Mouse (Mus musculus): ENCODE data around the gene Hps4. TPM values are rescaled to one million over a fixed set of nuclear protein-coding genes. Genes with fewer than 3 reads are reported as not detected.
"Not testable (repeated sequence)": the region's sequence is repeated elsewhere in the genome, so short reads cannot be mapped to it uniquely, and the experiment has no call there.

Hps4 gene
- polyA plus RNA-seq, 1 experiment from 2014 or later = 36.0 TPM

DNA sequence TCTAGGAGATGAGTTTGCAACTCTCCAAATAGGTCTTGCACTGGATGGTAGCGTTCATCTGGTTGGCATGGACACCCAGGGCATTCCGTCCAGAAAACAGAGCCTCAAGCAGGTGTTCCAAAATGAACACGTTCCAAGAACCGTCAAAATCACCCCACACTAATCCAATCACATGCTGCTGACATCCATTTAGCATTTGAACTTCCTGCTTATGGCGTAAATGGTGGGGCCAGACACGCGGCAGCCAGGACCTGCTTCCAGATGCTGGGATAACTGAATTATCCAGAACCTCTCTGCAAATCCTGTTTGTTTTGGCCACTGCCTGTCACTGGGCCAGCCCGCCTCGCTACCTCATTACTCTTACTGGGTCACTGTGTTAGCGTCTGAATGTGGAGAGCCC, 56.4 kb downstream of the Hps4 start:
- no peaks in the 10 kb centered on the region for H3K9me3 ChIP-seq (ENCODE audit: control insufficient read depth, low read length)
- 79% methylated on average over 10 of the region's 10 CpGs for WGBS
- no peak overlapping the region for H3K4me3 ChIP-seq (replicated peaks; ENCODE audit: low read length)
- no peak overlapping the region for H3K27ac ChIP-seq
- H3K9ac ChIP-seq = no peak overlapping the region
- H3K4me2 ChIP-seq (replicated peaks) = no peak overlapping the region
- H3K4me1 ChIP-seq (replicated peaks; ENCODE audit: control insufficient read depth, insufficient read depth, low read length) = 0 out of 2 replicates have a peak, but pooled peaks cover 4% of the 10 kb centered on the region
- no peaks in the 10 kb centered on the region for H3K27me3 ChIP-seq (ENCODE audit: control insufficient read depth, insufficient read depth, low read length)
- H3K36me3 ChIP-seq (replicated peaks; ENCODE audit: control insufficient read depth, insufficient read depth) = no peaks in the 10 kb centered on the region
- ATAC-seq (ENCODE audit: low FRiP score) (no peak), DNase-seq (ENCODE audit: low spot score) (no peak)

DNA sequence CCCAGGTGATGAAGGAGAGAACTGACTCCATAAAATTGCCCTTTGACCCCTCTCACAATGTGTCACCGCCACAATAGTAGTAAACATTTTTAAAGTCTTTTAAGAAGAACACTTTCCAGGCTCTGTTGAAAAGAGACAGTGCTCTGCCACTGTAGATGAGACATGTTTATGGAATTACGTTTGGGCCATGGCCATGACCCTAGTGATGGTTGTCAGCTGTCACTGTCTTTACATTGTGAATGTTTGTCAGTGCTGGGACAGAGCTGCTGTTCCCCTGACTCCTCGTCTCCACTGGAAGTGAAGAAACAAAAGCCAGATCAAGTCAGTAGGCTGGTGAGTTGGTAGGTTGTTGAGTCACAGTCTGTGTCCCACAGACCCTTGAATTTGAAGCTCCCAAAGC, 59.6 kb downstream of the Hps4 start:
- Histone ChIP-seq H3K27ac (no peak overlapping the region), H3K9ac (no peak overlapping the region), H3K9me3 (ENCODE audit: control insufficient read depth, low read length) (no peaks in the 10 kb centered on the region), H3K4me2 (replicated peaks) (no peak overlapping the region), H3K27me3 (ENCODE audit: control insufficient read depth, insufficient read depth, low read length) (no peaks in the 10 kb centered on the region), H3K4me3 (replicated peaks; ENCODE audit: low read length) (no peak overlapping the region), H3K36me3 (replicated peaks; ENCODE audit: control insufficient read depth, insufficient read depth) (no peaks in the 10 kb centered on the region), H3K4me1 (replicated peaks; ENCODE audit: control insufficient read depth, insufficient read depth, low read length) (no peaks in the 10 kb centered on the region)
- DNase-seq (ENCODE audit: low spot score) = no peak
- 60% methylated on average over 3 of the region's 3 CpGs for WGBS
- no peak for ATAC-seq (ENCODE audit: low FRiP score)

DNA sequence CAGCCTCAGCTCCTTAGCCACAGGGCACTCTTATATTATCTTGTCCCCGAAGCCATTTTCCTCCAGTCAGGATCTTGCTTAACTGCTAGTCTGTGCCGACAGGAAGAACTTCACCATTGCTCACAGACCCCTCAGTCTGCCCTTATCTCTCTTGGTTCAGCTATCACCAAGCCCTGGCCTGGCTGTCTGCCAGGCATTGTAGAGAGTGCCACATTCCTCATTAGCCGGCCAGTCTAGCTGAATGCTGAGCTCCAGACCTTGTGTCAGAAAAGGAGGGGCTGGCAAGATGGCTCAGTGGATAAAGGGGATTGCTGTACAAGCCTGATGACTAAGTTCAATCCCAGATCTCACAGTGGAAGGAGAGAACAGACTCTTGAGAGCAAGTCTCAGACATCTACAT, 63.1 kb downstream of the Hps4 start:
- no peak overlapping the region for H3K4me3 ChIP-seq (replicated peaks; ENCODE audit: low read length)
- H3K9me3 ChIP-seq (ENCODE audit: control insufficient read depth, low read length) = no peaks in the 10 kb centered on the region
- H3K4me2 ChIP-seq (replicated peaks) = no peak overlapping the region
- H3K36me3 ChIP-seq (replicated peaks; ENCODE audit: control insufficient read depth, insufficient read depth) = no peaks in the 10 kb centered on the region
- ATAC-seq (ENCODE audit: low FRiP score) (no peak), DNase-seq (ENCODE audit: low spot score) (no peak)
- no peak overlapping the region for H3K27ac ChIP-seq
- no peaks in the 10 kb centered on the region for H3K27me3 ChIP-seq (ENCODE audit: control insufficient read depth, insufficient read depth, low read length)
- WGBS = 65% methylated on average over 3 of the region's 3 CpGs
- no peak overlapping the region for H3K9ac ChIP-seq
- peaks cover 14% of the 10 kb centered on the region for H3K4me1 ChIP-seq (replicated peaks; ENCODE audit: control insufficient read depth, insufficient read depth, low read length)

DNA sequence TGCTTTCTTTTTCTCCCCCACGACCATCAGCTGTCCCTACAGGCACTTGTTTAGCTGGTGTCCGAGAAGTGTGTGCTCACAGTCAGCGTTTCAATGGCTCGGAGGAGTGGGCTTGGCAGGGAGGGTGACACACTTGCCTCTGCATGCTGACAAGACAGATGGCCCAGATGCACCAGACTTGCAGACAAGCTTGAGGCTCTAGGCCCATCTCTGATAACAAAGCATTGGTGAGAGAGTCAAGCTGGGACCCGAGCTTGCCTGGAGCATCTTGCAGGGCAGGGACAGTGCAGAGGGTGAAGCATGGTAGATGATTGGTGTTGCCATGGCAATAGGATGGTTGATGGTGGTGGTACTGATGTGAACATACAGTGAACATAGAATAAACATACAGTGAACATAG, 66.4 kb downstream of the Hps4 start:
- Histone ChIP-seq H3K36me3 (replicated peaks; ENCODE audit: control insufficient read depth, insufficient read depth) (no peaks in the 10 kb centered on the region), H3K4me2 (replicated peaks) (no peak overlapping the region), H3K27ac (peak overlapping the region; percentile 41; the same call in 1 of the 2 replicates), H3K4me1 (replicated peaks; ENCODE audit: control insufficient read depth, insufficient read depth, low read length) (peaks cover 29% of the 10 kb centered on the region), H3K9ac (no peak overlapping the region), H3K9me3 (ENCODE audit: control insufficient read depth, low read length) (no peaks in the 10 kb centered on the region), H3K4me3 (replicated peaks; ENCODE audit: low read length) (no peak overlapping the region), H3K27me3 (ENCODE audit: control insufficient read depth, insufficient read depth, low read length) (no peaks in the 10 kb centered on the region)
- 32% methylated on average over 5 of the region's 5 CpGs for WGBS
- DNase-seq (ENCODE audit: low spot score) = no peak
- ATAC-seq (ENCODE audit: low FRiP score) = no peak

DNA sequence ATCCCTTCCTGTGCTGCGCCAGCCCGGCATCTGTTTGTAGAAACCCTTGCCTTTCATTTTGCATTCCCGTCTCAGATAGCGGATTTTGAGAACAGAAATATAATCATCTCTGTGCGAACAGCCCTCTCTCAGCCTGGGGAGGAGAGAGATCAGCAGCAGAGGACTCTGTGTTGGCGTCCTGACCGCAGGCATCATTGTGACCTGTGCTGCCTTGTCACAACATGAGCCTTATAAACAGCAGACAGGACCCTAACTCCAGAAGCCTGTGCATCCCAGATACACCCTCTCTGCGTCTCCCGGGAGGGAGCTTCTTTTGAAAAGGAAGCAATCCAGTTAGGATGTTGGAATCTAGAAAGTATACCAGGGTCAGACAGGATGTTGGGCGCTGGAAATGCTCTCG, 68.2 kb downstream of the Hps4 start:
- WGBS = 27% methylated on average over 11 of the region's 11 CpGs
- no peaks in the 10 kb centered on the region for H3K9me3 ChIP-seq (ENCODE audit: control insufficient read depth, low read length)
- peaks cover 29% of the 10 kb centered on the region for H3K4me1 ChIP-seq (replicated peaks; ENCODE audit: control insufficient read depth, insufficient read depth, low read length)
- H3K9ac ChIP-seq = 0 out of 2 replicates have a peak overlapping the region, but pooled peaks have one; percentile 16
- DNase-seq (ENCODE audit: low spot score) (no peak), ATAC-seq (ENCODE audit: low FRiP score) (peak; percentile 39; the same call in 1 of the 2 replicates)
- H3K36me3 ChIP-seq (replicated peaks; ENCODE audit: control insufficient read depth, insufficient read depth) = no peaks in the 10 kb centered on the region
- H3K27ac ChIP-seq = peak overlapping the region; percentile 78
- no peak overlapping the region for H3K4me3 ChIP-seq (replicated peaks; ENCODE audit: low read length)
- no peaks in the 10 kb centered on the region for H3K27me3 ChIP-seq (ENCODE audit: control insufficient read depth, insufficient read depth, low read length)
- peak overlapping the region; percentile 40 for H3K4me2 ChIP-seq (replicated peaks)

DNA sequence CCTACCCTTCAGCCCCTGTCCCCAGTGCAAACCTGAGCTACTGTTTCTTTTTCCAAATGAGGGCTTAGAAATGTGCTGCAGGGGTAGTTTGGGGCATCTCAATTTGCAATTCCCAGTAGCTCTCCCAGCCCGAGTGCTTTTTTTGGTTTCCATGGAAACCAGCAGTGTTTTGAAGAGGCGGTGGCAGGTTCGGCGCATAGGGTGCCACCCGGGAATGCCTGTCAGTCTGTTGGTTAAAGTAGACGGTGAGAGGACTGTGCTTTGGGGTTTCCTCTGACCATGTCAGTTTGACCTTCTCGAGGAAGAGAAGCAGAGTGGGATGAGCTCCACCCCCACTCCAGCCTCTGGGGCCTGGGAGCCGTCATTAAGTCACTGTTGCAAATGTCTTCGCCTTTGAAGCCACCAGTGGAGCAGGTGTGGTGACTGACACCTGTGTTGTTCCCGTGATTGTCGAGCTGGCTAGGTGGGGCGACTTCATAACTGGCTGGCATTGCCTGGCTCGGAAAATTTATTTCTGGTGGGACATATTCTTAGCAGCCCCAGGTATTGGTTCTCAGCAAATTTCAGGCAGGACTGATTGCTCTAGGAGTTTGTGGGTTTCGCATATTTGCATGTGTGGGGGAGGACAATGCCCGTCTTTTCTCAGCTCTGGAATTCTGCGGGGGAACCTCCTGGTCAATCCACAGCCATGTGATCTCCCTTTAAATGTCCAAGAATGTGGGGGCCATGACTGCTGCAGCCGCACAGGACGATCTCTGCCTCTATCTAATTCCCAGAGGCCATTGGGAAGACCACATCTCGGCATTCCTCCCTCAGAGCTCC, 68.8 kb downstream of the Hps4 start:
- H3K4me1 ChIP-seq (replicated peaks; ENCODE audit: control insufficient read depth, insufficient read depth, low read length) = peaks cover 35% of the 10 kb centered on the region
- H3K9ac ChIP-seq = 0 out of 2 replicates have a peak overlapping the region, but pooled peaks have one; percentile 9
- ATAC-seq (ENCODE audit: low FRiP score) (peak; percentile 44; the same call in 1 of the 2 replicates), DNase-seq (ENCODE audit: low spot score) (peak; percentile 72)
- peak overlapping the region; percentile 78 for H3K27ac ChIP-seq
- no peak overlapping the region for H3K4me3 ChIP-seq (replicated peaks; ENCODE audit: low read length)
- H3K27me3 ChIP-seq (ENCODE audit: control insufficient read depth, insufficient read depth, low read length) = no peaks in the 10 kb centered on the region
- H3K36me3 ChIP-seq (replicated peaks; ENCODE audit: control insufficient read depth, insufficient read depth) = no peaks in the 10 kb centered on the region
- peak overlapping the region; percentile 40 for H3K4me2 ChIP-seq (replicated peaks)
- WGBS = 12% methylated on average over 19 of the region's 19 CpGs
- H3K9me3 ChIP-seq (ENCODE audit: control insufficient read depth, low read length) = no peaks in the 10 kb centered on the region

DNA sequence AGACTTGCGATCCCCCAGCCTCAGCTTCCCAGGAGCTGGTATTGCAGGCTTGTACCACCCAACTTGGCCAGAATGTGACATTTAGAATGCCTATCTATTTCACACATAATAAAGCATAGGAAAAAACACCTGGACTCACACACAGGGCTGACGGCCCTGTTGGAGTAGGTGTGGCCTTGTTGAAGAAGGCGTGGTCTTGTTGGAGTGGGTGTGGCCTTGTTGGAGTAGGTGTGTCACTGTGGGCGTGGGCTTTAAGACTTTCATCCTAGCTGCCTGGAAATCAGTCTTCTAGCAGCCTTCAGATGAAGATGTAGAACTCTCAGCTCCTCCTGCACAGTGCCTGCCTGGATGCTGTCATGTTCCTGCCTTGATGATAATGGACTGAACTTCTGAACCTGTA, 69.9 kb downstream of the Hps4 start:
- not testable (repeated sequence) for H3K9me3 ChIP-seq (ENCODE audit: control insufficient read depth, low read length); H3K4me2 ChIP-seq (replicated peaks); ATAC-seq (ENCODE audit: low FRiP score); H3K27ac ChIP-seq; H3K4me3 ChIP-seq (replicated peaks; ENCODE audit: low read length); DNase-seq (ENCODE audit: low spot score); H3K9ac ChIP-seq; H3K27me3 ChIP-seq (ENCODE audit: control insufficient read depth, insufficient read depth, low read length); H3K36me3 ChIP-seq (replicated peaks; ENCODE audit: control insufficient read depth, insufficient read depth)
- H3K4me1 ChIP-seq (replicated peaks; ENCODE audit: control insufficient read depth, insufficient read depth, low read length) = peaks cover 35% of the 10 kb centered on the region
- 81% methylated on average over 4 of the region's 4 CpGs for WGBS

DNA sequence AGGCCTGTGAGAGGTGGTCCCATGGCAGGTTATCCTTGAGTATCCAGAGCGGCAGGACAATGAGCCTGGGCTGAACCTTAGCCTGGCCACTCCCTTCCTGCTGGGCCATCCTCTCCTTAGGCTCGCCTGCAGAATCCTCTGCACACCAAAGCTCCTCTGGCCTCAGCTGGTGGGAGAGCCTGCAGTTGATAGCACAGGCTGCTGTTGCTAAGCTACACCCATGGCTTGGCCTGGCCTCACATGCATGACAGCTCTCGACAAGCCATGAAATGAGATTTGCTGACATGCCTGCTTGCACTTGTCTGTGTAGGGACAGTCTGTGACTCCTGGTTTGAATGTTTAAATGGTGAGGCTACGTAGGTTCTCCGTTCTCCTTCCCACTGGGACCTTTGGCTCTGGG, 73.8 kb downstream of the Hps4 start:
- H3K4me2 ChIP-seq (replicated peaks) = no peak overlapping the region
- H3K9ac ChIP-seq = no peak overlapping the region
- H3K9me3 ChIP-seq (ENCODE audit: control insufficient read depth, low read length) = no peaks in the 10 kb centered on the region
- peaks cover 15% of the 10 kb centered on the region for H3K36me3 ChIP-seq (replicated peaks; ENCODE audit: control insufficient read depth, insufficient read depth)
- H3K4me1 ChIP-seq (replicated peaks; ENCODE audit: control insufficient read depth, insufficient read depth, low read length) = peaks cover 14% of the 10 kb centered on the region
- peak; percentile 52; the same call in 1 of the 2 replicates for ATAC-seq (ENCODE audit: low FRiP score)
- H3K27ac ChIP-seq = peak overlapping the region; percentile 66
- DNase-seq (ENCODE audit: low spot score) = no peak
- H3K27me3 ChIP-seq (ENCODE audit: control insufficient read depth, insufficient read depth, low read length) = no peaks in the 10 kb centered on the region
- 23% methylated on average over 5 of the region's 5 CpGs for WGBS
- no peak overlapping the region for H3K4me3 ChIP-seq (replicated peaks; ENCODE audit: low read length)

DNA sequence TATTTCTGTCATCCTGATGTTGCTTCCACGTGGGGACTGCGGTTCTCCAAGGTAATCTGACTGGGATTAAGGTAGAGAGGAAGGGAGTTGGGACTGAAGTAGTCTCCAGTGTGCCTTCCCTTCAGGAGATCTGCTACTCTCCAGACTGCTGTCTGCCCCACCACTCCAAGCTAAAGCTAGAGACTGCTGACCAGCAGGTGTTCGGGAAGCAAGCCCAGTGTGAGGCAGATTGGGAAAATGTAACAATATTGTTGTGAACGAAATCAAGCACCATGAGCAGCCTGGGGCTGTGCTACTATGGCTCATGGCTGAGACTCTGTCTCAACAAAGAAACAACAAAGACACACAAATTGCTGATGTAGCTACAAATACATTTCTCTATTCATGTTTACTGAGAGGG, 75.1 kb downstream of the Hps4 start:
- ATAC-seq (ENCODE audit: low FRiP score) = no peak
- Histone ChIP-seq H3K36me3 (replicated peaks; ENCODE audit: control insufficient read depth, insufficient read depth) (peaks cover 19% of the 10 kb centered on the region), H3K9ac (no peak overlapping the region), H3K27me3 (ENCODE audit: control insufficient read depth, insufficient read depth, low read length) (no peaks in the 10 kb centered on the region), H3K27ac (peak overlapping the region; percentile 20; the same call in 1 of the 2 replicates), H3K4me3 (replicated peaks; ENCODE audit: low read length) (no peak overlapping the region), H3K4me2 (replicated peaks) (no peak overlapping the region), H3K9me3 (ENCODE audit: control insufficient read depth, low read length) (no peaks in the 10 kb centered on the region), H3K4me1 (replicated peaks; ENCODE audit: control insufficient read depth, insufficient read depth, low read length) (0 out of 2 replicates have a peak, but pooled peaks cover 6% of the 10 kb centered on the region)
- no peak for DNase-seq (ENCODE audit: low spot score)
- WGBS = 56% methylated on average over 4 of the region's 4 CpGs

Measured in hindbrain, embryonic 14.5 days (tissue).